Mouse (Mus musculus) CD4-positive, CD25-positive, alpha-beta regulatory T cell, adult 4 months (primary cell): Measurements from ENCODE around the gene Wdr5. TPM values are rescaled to one million over a fixed set of nuclear protein-coding genes. Genes with fewer than 3 reads are reported as not detected.
"Not testable (repeated sequence)": the region's sequence is repeated elsewhere in the genome, so short reads cannot be mapped to it uniquely, and the experiment has no call there.

Experiments
- ATAC-seq: one replicate; pipeline ENCODE4 v1.8.0; 2017
- polyA plus RNA-seq, 2 experiments: library from polyadenylated mRNA; unstranded; fragments of 100-300 nt; shearing (Covaris generic); gene quantifications; one replicate each; pipeline ENCODE4 v1.2.1; 2017

Wdr5 gene
- polyA plus RNA-seq, 2 experiments from 2014 or later: 15.6 to 17.1 TPM

GRCm38 (mm10) chr2:27504113-27504885, 10.7 kb upstream of the Wdr5 start:
- ATAC-seq: no peak

GRCm38 (mm10) chr2:27505539-27505938, 9.4 kb upstream of the Wdr5 start:
- no peak for ATAC-seq

- ATAC-seq: not testable (repeated sequence)
Measured at GRCm38 (mm10) chr2:27506658-27507057, 8.3 kb upstream of the Wdr5 start.

GRCm38 (mm10) chr2:27507562-27507961, 7.4 kb upstream of the Wdr5 start, which contains the start of gene Brd3:
Gene Brd3 (minus strand): TSS chr2:27507662.
- no peak for ATAC-seq

- ATAC-seq: no peak
Measured at GRCm38 (mm10) chr2:27510706-27511105, 4.3 kb upstream of the Wdr5 start.

GRCm38 (mm10) chr2:27512909-27513308, 2.0 kb upstream of the Wdr5 start:
- ATAC-seq: no peak

- no peak for ATAC-seq
Measured at GRCm38 (mm10) chr2:27513861-27514260, 1.1 kb upstream of the Wdr5 start.

GRCm38 (mm10) chr2:27515341-27516166, 597 bp downstream of the Wdr5 start:
- peak; percentile 34 for ATAC-seq

GRCm38 (mm10) chr2:27516289-27516688, 1.3 kb downstream of the Wdr5 start:
- ATAC-seq: no peak

- no peak for ATAC-seq
Measured at GRCm38 (mm10) chr2:27518283-27518682, 3.3 kb downstream of the Wdr5 start.

GRCm38 (mm10) chr2:27538455-27539330, 23.7 kb downstream of the Wdr5 start:
- ATAC-seq: not testable (repeated sequence)

GRCm38 (mm10) chr2:27539336-27539735, 24.4 kb downstream of the Wdr5 start:
- no peak for ATAC-seq

GRCm38 (mm10) chr2:27539772-27540514, 25.0 kb downstream of the Wdr5 start:
- peak; percentile 92 for ATAC-seq

GRCm38 (mm10) chr2:27540515-27540836, 25.5 kb downstream of the Wdr5 start:
- ATAC-seq: peak; percentile 18

- ATAC-seq: no peak
Measured at GRCm38 (mm10) chr2:27541225-27541624, 26.3 kb downstream of the Wdr5 start.

- no peak for ATAC-seq
Measured at GRCm38 (mm10) chr2:27544613-27545012, 29.7 kb downstream of the Wdr5 start.

GRCm38 (mm10) chr2:27545517-27545916, 30.6 kb downstream of the Wdr5 start:
- not testable (repeated sequence) for ATAC-seq

GRCm38 (mm10) chr2:27546041-27546440, 31.1 kb downstream of the Wdr5 start:
- ATAC-seq: not testable (repeated sequence)

- ATAC-seq: no peak
Measured at GRCm38 (mm10) chr2:27547326-27547725, 32.4 kb downstream of the Wdr5 start.

GRCm38 (mm10) chr2:27547986-27548385, 33.0 kb downstream of the Wdr5 start:
- ATAC-seq: no peak

GRCm38 (mm10) chr2:27548664-27549369, 33.9 kb downstream of the Wdr5 start:
- no peak for ATAC-seq
